Mouse (Mus musculus) hematopoietic multipotent progenitor cell, adult 10-12 weeks (in vitro differentiated cells): ENCODE data around the gene Parpbp. TPM values are rescaled to one million over a fixed set of nuclear protein-coding genes. Genes with fewer than 3 reads are reported as not detected.

Experiments used
- polyA plus RNA-seq: library from polyadenylated mRNA; stranded (reverse); fragments of >175 nt; gene quantifications from 2 replicates; pipeline ENCODE4 v1.2.3, GENCODE M21; 2012; ENCODE audit warnings: low replicate concordance

Parpbp gene
- 0.09 and 0.65 TPM in 2 replicates for polyA plus RNA-seq

GRCm38 (mm10) chr10:88146707-88147477, at the start of gene Parpbp, which contains the start of gene Nup37:
Parpbp (minus strand) TSS chr10:88146941.
Nup37 (plus strand) TSS chr10:88146992.

GRCm38 (mm10) chr10:88090772-88091171, 56.0 kb downstream of the Parpbp start, which contains the start of gene Pmch:
Pmch (plus strand) TSS chr10:88091072.

Other genes with a start within 250 kb of the Parpbp start
- gene Pmch, start 55.9 kb downstream of the Parpbp start, polyA plus RNA-seq: not detected in 2 replicates
- gene Nup37, start 51 bp upstream of the Parpbp start, polyA plus RNA-seq: 0.14 and 1.5 TPM in 2 replicates
- 24.0 and 25.8 TPM in 2 replicates for gene Washc3, start 54.2 kb upstream of the Parpbp start, polyA plus RNA-seq
- gene Dram1, start 232.1 kb upstream of the Parpbp start, polyA plus RNA-seq: 1.1 and 1.4 TPM in 2 replicates
- 5.0 and 5.1 TPM in 2 replicates for gene Gnptab, start 232.2 kb upstream of the Parpbp start, polyA plus RNA-seq